Mouse (Mus musculus) ovary, adult 2 months (tissue): ENCODE data around the gene Smlr1. TPM values are rescaled to one million over a fixed set of nuclear protein-coding genes. Genes with fewer than 3 reads are reported as not detected.

ENCODE experiments used
- polyA plus RNA-seq: library from polyadenylated mRNA; depleted of rRNA; stranded (reverse); fragments of >200 nt; gene quantifications from 2 replicates; pipeline ENCODE4 v1.2.3, GENCODE M21; 2012; rRNA removed

Gene Smlr1
- 0.25 TPM in 1 of 2 replicates, not detected in the other for polyA plus RNA-seq

DNA sequence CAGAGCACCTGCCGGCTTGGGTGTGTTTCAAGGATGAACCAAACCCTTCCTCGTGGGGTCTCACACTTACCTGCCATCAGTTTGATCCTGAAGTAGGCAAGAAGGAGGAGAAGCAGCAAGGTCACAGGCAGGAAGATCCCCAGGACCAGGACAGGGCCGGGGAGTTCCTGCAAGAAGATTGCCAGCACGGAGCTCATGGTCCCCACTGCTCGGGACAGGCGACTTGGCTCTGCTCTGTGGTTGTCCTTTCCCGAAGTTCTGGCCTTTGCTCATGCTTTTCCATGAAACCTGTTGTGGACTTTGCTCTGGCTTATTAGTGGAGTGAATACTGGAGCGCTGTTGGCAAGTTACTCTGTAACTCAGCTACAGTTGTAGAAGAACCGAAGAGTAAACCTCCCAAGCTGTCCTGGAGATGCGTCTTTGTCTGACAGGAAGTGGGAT, at the start of gene Smlr1:
Gene Smlr1, minus strand, starts transcription at position 377 of the 441 bp plus-strand sequence.

Other genes with a start within 250 kb of the Smlr1 start
- 7.9 and 15.9 TPM in 2 replicates for gene Akap7, start 228.4 kb downstream of the Smlr1 start, polyA plus RNA-seq
- 74.1 and 101 TPM in 2 replicates for gene Epb41l2, start 176.5 kb downstream of the Smlr1 start, polyA plus RNA-seq